Mouse (Mus musculus) ES-E14 (cell line): ENCODE results near the gene Rab26. TPM values are rescaled to one million over a fixed set of nuclear protein-coding genes. Genes with fewer than 3 reads are reported as not detected.

Experiments
- DNase-seq: peaks from one replicate; pipeline ENCODE4 v3.0.0-alpha.2; 2013; ENCODE audit warnings: low read depth, low spot score
- H3K27ac ChIP-seq: 2 replicates; pipeline ENCODE4 v1.5.1; 2012; ENCODE audit warnings: low read depth, mild to moderate bottlenecking, low read length, moderate library complexity, mixed read lengths; ENCODE audit not compliant: poor library complexity, insufficient read depth, severe bottlenecking
- H3K36me3 ChIP-seq: 2 replicates; pipeline ENCODE4 v1.6.1; 2012; ENCODE audit warnings: mild to moderate bottlenecking, low read length, moderate library complexity, mixed read lengths; ENCODE audit not compliant: control insufficient read depth, poor library complexity, insufficient read depth, severe bottlenecking
- H3K4me1 ChIP-seq, 2 experiments: fragments of 150-350 bp in 1 of 2; sonication (generic) in 1 of 2; 2 replicates each; pipeline ENCODE4 v1.6.1; 2012; ENCODE audit warnings: low read length in 2 of 2, mild to moderate bottlenecking in 1 of 2, mixed read lengths in 1 of 2; ENCODE audit not compliant: control insufficient read depth in 2 of 2, insufficient read depth in 2 of 2, poor library complexity in 1 of 2
- H3K4me3 ChIP-seq, 2 experiments: fragments of 150-350 bp in 1 of 2; sonication (generic) in 1 of 2; 2 replicates each; pipeline ENCODE4 v1.5.1; 2012; ENCODE audit warnings: low read length in 2 of 2, low read depth in 1 of 2, mild to moderate bottlenecking in 1 of 2, mixed read lengths in 1 of 2; ENCODE audit not compliant: insufficient read depth in 1 of 2, poor library complexity in 1 of 2, severe bottlenecking in 1 of 2
- H3K9ac ChIP-seq: 2 replicates; pipeline ENCODE4 v1.6.1; 2012; ENCODE audit warnings: low read depth, mild to moderate bottlenecking, low read length, mixed read lengths; ENCODE audit not compliant: poor library complexity, insufficient read depth, severe bottlenecking
- H3K9me3 ChIP-seq: fragments of 150-350 bp; sonication (generic); 2 replicates; pipeline ENCODE4 v1.6.1; 2012; ENCODE audit warnings: low read depth, mild to moderate bottlenecking, low read length; ENCODE audit not compliant: control insufficient read depth, insufficient read depth
- CHD2 ChIP-seq: IDR thresholded peaks from 2 replicates; pipeline ENCODE4 v1.6.1; 2014; ENCODE audit warnings: mild to moderate bottlenecking, low read depth, low read length, inconsistent platforms
- HCFC1 ChIP-seq: IDR thresholded peaks from 2 replicates; pipeline ENCODE4 v1.6.1; 2012; ENCODE audit warnings: low read length, inconsistent platforms, borderline replicate concordance; ENCODE audit not compliant: insufficient read depth
- MAFK ChIP-seq: IDR thresholded peaks from 2 replicates; pipeline ENCODE4 v1.6.1; 2014; ENCODE audit warnings: mild to moderate bottlenecking, low read depth, low read length, inconsistent platforms; ENCODE audit not compliant: insufficient read depth
- ZC3H11A ChIP-seq: IDR thresholded peaks from 2 replicates; pipeline ENCODE4 v1.6.1; 2012; ENCODE audit warnings: low read depth, mild to moderate bottlenecking, inconsistent platforms, low read length, borderline replicate concordance
- ZNF384 ChIP-seq: IDR thresholded peaks from 2 replicates; pipeline ENCODE4 v1.6.1; 2012; ENCODE audit warnings: low read depth, low read length, inconsistent platforms
- in situ Hi-C, 2 experiments: fragments of 600-800 bp; cut with MboI; formaldehyde crosslinking; loops; one replicate each; pipeline ENCODE4 v1.15.1; 2025; ENCODE audit warnings: low sequenced_read_pairs in 2 of 2, inconsistent platforms in 1 of 2; ENCODE audit not compliant: unreplicated experiment in 2 of 2
- total RNA-seq: library from RNA; depleted of rRNA; stranded (reverse); fragments of 300-350 nt; gene quantifications from 2 replicates; pipeline ENCODE4 v1.2.3, GENCODE M21; 2012

The Rab26 gene
- total RNA-seq, 1 experiment, result 2.8 TPM

DNA sequence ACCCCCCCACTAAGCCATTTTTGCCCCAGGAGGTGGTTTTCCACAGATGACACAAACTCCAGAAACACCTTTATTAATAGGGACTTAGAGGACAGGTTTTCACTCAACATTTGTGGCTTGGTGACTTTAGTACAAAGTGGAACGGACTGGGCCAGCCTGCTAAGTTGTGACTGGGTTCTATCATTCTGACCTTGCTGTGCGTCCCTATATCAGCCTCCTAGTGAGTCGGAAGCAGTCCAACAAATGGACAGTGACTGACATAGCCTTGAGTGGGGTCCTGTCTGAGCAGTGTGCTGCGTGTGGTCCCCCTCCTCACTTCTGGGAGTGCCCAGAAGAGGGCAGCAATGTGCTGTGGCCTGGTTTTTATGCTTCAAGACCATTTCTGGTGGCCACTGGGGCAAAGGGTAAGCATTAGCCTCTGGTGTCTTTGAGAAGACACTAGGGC, 5.0 kb downstream of the Rab26 start:
- in situ Hi-C loops, result no loop called here
- peaks cover 1 to 17% of the 10 kb centered on the region in 2 experiments; a peak in 1 of 4 replicates for H3K4me1 ChIP-seq

DNA sequence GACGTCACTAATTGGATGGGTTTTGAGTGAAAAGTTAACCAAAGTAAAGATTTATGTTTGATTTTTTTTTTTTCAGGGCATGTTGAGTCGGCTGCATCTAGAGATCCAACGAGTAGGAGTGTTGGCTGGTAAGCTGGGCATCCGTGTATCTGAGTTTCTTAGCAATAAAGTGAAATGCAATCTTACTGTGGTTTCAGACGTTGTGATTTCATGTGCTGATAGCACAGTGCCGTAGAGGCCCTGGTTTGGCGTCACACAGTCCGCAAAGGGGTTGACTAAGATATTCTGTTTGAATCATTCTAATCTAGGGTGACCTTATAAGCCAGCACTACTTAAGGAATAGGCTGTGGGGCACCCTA, 5.5 kb downstream of the Rab26 start:
- peaks cover 0 to 17% of the 10 kb centered on the region in 2 experiments; a peak in 1 of 4 replicates for H3K4me1 ChIP-seq
- TF ChIP-seq ZC3H11A (no peak), CHD2 (no peak), ZNF384 (no peak), MAFK (no peak), HCFC1 (no peak)
- peaks cover 21% of the 10 kb centered on the region for H3K36me3 ChIP-seq
- H3K9me3 ChIP-seq, result no peaks in the 10 kb centered on the region
- no peak for DNase-seq
- in situ Hi-C loops, result no loop called here
- peak overlapping the region; percentile 95 for H3K9ac ChIP-seq
- peak overlapping the region; percentile 80; the same call in 1 of the 2 replicates for H3K27ac ChIP-seq
- peak overlapping the region; percentile 94 to 97 for H3K4me3 ChIP-seq

More for the DNA sequence above, 5.0 kb downstream of the Rab26 start:
- H3K9ac ChIP-seq, result peak overlapping the region; percentile 95
- DNase-seq, result no peak
- TF ChIP-seq CHD2, result no peak
- TF ChIP-seq ZNF384, result no peak
- TF ChIP-seq MAFK, result no peak
- TF ChIP-seq HCFC1, result no peak; the same call in 1 of the 2 replicates
- TF ChIP-seq ZC3H11A, result no peak
- H3K36me3 ChIP-seq, result peaks cover 21% of the 10 kb centered on the region
- H3K9me3 ChIP-seq, result no peaks in the 10 kb centered on the region
- H3K27ac ChIP-seq, result peak overlapping the region; percentile 80
- H3K4me3 ChIP-seq, result peak overlapping the region; percentile 94 to 97

DNA sequence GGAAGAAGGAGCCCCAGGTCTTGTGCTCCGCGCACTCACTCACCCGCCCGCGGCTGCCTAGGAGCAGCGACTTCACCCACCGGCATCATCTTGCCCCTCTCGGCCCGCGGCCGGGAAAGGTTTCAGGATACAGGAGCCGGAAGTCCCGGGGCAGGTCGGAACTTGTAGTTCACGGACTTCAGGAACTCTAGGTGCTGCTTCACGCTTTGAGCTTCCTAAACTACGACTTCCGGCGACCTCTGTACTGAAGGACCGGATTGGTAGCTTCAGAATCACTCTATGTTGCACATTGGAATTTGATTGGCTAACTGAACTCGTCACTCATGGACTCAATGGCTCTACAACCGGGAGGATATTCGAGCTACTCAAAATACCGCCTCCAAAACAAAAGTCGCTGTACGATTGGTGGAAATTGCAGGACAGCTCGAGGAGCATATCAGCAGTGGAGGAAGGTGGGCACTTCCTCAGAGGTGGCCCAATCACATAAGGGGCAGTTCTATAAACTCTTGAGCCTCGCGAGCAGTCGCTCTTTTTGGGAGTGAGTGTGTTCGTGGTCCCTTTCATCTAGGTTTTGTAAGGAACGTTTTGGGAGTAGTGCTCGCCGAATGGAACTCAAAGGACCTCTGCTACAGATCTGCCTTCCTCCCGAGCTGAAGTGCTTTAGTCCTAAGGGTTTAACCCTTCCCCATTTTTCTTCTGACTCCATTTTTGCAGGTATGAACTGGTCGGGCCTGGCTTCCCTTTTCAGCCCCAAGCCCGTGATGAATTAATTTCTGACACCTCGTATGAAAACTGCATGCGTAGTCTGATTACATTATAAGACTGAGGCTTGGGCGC, 6.1 kb downstream of the Rab26 start, which contains the start of gene Traf7:
TSS of gene Traf7 (minus strand) at position 216 of the 837 bp plus-strand sequence.
- Histone ChIP-seq H3K9ac (peak within 1 kb of the TSS; percentile 98), H3K4me1 (peaks cover 0 to 17% of the 10 kb centered on the region in 2 experiments; a peak in 1 of 4 replicates), H3K4me3 (peak within 1 kb of the TSS; percentile 97 to 98), H3K36me3 (peaks cover 21% of the 10 kb centered on the region), H3K27ac (peak within 1 kb of the TSS; percentile 80; the same call in 1 of the 2 replicates), H3K9me3 (no peaks in the 10 kb centered on the region)
- in situ Hi-C loops, result no loop called here
- TF ChIP-seq ZC3H11A (no peak), MAFK (no peak), HCFC1 (peak; percentile 95), CHD2 (peak; percentile 87), ZNF384 (no peak)
- DNase-seq, result peak; percentile 98

DNA sequence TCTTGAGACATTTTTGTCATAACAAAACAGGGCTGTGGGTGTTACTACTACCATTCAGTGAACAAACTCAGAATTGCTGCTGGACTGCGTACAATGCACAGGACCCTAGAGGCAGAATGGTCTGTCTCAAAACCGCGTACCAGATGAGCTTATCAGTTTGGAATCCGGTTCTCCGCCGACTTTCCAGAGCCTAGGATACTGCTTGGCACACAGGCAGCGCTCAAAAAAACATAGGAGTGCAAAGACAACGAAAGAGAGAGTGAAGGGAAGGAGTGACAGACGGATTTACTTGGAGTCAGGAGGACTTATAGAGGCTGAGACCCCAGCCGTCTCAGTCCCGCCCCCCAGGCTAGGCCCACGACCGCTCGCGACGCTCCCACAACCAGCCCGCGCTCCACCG, 6.7 kb downstream of the Rab26 start:
- H3K9me3 ChIP-seq, result no peaks in the 10 kb centered on the region
- no peak for DNase-seq
- H3K9ac ChIP-seq, result peak overlapping the region; percentile 98
- peak overlapping the region; percentile 95 to 98 for H3K4me3 ChIP-seq
- H3K4me1 ChIP-seq, result peaks cover 0 to 13% of the 10 kb centered on the region in 2 experiments; a peak in 1 of 4 replicates
- peak overlapping the region; percentile 57; the same call in 1 of the 2 replicates for H3K27ac ChIP-seq
- TF ChIP-seq ZC3H11A (no peak), CHD2 (no peak), ZNF384 (no peak), HCFC1 (no peak), MAFK (no peak)
- in situ Hi-C loops, result no loop called here
- peaks cover 21% of the 10 kb centered on the region for H3K36me3 ChIP-seq
